Mouse (Mus musculus) MN1 (cell line): Measurements from ENCODE around the gene Gpr182.
"Not testable (repeated sequence)": the region's sequence is repeated elsewhere in the genome, so short reads cannot be mapped to it uniquely, and the experiment has no call there.

ENCODE experiments used
- DNase-seq: peaks from one replicate; pipeline ENCODE4 v3.0.0-alpha.2; 2016; ENCODE audit warnings: low spot score

Gene Gpr182

GRCm38 (mm10) chr10:127751548-127751947, at the start of gene Gpr182:
Gene Gpr182 (minus strand): TSS chr10:127751732.
- DNase-seq, result no peak

GRCm38 (mm10) chr10:127800891-127801290, 49.4 kb upstream of the Gpr182 start, which contains the start of gene Rdh16:
Gene Rdh16 (plus strand): TSS chr10:127801152.
- no peak for DNase-seq

- DNase-seq, result no peak
These were observed 47.8 kb upstream of the Gpr182 start for GRCm38 (mm10) chr10:127799295-127799694.

- not testable (repeated sequence) for DNase-seq
These were observed 33.9 kb upstream of the Gpr182 start for GRCm38 (mm10) chr10:127785411-127785810.

DNA sequence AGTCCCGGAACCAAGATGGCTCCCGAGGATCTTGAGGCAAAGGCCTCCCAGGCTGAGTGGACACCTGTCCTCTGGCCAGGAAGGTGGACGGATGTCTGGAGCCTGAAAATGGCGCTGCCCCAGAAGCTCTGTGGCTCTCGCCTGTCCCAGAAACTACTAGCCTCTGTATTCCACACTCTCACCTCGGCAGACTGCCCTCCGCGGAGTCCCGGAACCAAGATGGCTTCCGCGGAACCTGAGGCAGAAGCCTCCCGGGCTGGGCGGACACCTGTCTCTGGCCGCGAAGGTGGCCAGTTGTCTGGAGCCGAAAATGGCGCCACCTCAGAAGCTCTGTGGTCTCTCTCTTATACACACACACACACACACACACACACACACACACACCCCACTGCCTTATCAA, 30.8 kb upstream of the Gpr182 start:
- not testable (repeated sequence) for DNase-seq

DNA sequence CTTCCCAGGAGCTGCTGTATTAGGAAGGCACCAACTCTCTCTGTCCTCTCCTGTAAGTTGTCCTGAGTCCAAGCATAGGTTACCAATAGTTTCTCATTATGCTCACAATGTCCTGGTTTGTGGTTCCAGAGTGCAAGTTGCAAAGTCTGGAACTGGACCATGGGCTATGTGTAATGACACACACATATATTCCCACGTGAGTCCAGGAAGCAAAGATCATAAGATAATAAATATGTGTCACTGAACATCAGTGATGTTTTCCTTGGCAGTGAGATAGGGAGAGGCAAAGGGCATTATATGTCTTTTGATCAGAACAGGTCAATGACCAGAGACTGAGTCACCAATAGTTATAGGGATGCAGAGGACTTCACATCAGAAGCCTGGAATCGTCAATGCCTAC, 24.5 kb upstream of the Gpr182 start, which contains the start of gene Rdh9:
Gene Rdh9, plus strand, starts transcription at position 376 of the 400 bp plus-strand sequence.
- DNase-seq, result no peak

DNA sequence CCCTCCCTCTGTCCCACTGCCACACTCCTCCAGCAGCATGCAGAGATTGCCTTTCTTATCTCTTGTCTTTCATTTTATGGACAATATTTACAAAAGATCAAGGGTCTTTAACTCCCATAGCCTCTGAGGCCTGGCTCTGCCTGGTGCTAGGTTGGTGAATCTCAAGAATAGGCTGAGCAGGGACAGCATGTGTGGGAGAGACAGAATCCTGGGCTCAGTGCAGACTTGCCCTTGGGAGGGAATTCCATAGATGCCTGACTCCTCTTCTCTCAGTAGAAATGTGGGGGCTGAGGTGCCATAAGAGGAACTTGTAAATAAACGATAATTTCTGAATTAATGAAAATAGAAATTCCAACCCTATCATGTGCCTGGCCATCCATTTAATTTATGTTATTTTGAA, 15.0 kb upstream of the Gpr182 start:
- DNase-seq, result no peak

DNA sequence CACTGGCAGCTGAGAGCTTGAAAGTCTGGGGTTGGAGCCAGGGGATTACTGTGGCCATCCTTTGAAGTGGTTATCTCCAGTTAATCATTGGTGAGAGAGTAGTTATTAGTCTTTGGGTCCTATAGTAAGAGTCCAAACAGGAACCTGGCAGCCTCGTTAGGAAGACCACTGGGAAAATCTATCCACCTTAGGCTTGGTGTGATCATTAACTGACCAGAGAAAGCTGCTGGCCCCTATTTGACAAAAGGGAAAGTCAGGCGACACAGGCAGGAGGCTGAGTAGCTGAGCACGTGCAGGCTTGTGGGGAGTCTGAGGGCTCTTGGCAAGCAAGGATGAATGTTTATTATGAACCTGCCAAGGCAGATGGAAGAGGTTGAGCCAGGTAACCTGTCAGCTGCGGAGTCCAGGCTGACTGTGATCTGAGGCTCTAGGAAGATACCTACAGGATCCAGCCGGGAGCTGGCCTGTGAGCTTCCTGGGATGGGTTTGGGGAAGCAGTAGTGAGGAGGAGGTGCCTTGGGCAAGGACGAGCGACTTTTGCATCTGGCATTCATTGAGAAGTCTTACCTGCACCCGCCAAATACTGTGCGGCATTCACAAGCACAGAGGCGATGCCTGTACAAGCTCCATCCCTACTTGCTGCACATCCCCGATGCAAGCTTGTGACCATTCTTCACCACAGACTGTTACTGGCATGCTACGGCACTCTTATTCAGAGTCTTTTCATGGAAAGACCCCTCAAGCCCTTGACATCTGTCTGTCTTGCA, 12.6 kb upstream of the Gpr182 start:
- DNase-seq, result no peak

- DNase-seq, result not testable (repeated sequence)
These were observed 11.4 kb upstream of the Gpr182 start for GRCm38 (mm10) chr10:127762926-127763325.

DNA sequence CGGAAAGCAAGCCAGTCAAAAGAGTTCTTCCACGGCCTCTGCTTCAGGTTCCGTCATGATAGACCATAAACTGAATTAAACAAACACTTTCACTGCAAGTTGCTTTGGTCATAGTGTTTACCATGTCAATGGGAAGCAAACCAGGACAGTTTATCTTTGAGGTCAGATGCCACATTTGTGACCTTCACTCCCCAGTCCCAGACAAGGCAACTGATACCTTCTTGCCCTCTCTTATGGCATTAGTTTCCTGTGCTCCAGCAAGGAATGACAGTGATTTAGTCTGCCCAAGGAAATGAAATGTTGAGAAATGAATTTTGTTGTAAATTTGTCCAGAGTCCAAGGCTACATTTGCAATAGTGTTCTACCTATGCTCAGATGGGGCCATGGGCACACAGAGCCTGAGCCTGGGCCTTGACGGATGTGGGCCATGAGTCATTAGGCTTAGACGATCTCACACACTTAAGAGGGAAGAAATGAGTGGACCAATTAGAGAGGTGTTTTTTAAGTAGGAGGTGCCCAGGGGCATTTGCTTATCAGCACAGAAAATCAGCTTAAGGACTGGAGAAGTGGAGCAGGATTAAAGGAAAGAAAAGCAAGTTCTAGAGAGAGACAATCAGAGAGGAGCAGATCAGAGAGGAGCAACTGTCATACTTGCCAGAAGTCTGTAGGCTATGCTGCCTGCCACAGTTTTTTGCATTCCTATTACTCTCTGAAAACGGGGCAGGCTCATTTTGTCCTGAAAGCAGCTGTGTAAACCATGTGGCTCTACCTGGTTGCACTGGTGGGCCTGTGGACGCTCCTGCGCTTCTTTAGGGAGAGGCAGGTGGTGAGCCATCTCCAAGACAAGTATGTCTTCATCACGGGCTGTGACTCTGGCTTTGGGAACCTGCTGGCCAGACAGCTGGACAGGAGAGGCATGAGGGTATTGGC, 7.9 kb upstream of the Gpr182 start, which contains the start of the genes Rdh1 and Rdh16f1:
Gene Rdh1, plus strand, starts transcription at position 541 of the 930 bp plus-strand sequence.
Gene Rdh16f1, plus strand, starts transcription at position 607 of the 930 bp plus-strand sequence.
- DNase-seq, result no peak

DNA sequence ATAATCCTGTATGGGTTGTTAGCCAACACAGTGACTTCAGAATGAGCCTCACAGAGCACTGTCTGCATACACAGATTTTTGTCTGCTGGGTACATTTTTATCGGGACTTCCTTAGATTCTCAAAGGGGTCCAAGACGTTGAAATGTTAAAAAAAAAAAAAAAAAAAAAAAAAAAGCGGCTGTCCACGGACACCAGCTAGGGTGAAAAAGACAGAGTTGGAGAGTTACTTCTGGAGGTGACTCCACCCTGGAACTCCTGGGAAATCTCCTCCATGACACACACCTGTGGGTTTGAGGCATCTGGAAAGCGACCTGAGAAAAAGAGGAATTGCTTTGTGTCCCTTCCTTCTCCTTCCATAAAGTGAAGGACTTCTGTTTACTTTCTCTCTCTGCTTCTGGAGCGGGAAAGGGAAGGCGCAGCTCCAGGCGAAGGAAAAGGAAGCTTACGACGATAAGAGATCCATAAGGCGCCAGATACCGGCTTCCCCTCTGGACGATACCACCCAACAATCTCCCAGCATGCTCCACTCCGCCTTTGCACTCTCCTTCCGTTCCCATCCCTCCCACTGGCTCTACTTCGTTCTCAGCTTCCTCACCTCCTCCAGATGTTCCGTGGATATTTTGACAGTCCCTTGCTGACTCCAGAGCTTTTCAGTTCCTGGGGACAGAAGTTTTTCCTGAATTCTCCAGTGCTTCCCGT, 4.4 kb upstream of the Gpr182 start:
- DNase-seq, result no peak

DNA sequence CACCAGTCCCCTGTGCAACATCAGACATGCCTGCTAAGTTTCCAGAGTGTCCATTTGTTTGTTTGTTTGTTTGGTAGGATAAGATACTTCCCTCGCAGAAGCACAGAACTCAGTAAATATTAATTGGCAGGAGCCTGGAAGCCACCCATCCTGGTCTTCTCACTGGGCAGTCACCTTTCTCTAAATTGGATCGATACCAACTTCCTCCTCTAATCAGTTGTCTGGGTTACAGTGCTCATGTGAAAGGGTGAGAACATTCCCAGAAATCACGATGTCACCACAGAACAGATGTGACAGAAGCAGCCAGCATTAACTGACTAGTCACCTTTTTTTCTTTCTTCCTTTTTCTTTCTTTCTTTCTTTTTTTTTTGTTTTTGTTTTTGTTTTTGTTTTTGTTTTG, 3.7 kb upstream of the Gpr182 start:
- DNase-seq, result no peak

DNA sequence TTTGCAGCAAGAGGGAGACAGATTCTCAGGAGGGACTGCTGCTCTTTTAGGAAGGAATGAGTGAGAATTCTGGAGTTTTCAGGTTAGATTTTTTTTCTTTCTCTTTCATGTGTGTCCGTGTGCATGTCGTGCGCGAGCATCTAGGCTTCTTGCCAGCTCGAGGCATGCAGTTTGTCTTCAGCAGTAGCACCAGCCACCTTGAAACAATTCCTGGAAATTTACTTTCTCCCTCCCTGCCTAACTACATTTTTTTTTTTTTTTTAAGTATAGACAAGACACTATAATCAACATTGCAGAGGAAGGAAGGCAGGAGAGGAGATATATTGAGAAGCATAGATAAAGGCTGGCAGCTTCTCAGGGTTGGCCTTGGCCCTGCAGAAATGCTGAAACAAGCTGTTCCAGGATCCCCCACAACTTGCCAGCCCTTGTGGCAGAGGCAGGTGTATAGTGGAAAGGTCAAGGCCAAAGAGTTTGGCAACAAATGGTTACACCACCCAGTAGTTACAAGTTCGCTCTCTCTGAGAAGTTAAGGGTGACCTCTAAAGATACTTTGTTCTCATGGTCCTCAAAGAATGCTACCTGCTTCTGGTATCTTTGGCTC, 3.1 kb upstream of the Gpr182 start:
- no peak for DNase-seq

DNA sequence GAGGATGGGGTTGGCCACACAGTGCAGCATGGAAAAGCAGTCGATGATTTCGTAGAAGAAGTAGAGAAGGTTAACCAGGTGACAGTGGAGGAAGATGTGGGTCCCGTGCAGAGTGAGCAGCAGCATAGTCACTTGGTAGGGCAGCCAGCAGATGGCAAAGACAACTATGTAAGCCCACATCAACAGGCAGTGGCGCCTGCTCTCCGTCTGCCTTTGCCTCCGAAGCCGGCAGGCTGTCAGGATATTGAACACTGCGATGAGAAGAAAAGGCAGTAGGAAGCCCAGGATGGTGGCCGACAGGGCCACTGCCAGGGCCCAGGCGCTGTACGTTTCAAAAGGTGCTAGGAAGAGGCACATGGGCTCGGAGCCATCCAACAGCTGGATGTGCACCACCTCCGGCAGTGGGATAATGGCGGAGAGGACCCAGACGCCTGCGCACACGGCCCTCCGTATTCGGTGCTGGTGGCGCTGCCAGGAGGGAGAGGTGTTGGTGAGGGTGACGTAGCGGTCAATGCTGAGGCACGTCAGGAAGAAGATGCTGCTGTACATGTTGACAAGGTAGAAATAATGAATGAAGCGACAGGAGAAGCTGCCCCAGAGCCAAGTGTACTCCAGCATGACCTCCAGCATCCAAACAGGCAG, 1.3 kb downstream of the Gpr182 start:
- no peak for DNase-seq

DNA sequence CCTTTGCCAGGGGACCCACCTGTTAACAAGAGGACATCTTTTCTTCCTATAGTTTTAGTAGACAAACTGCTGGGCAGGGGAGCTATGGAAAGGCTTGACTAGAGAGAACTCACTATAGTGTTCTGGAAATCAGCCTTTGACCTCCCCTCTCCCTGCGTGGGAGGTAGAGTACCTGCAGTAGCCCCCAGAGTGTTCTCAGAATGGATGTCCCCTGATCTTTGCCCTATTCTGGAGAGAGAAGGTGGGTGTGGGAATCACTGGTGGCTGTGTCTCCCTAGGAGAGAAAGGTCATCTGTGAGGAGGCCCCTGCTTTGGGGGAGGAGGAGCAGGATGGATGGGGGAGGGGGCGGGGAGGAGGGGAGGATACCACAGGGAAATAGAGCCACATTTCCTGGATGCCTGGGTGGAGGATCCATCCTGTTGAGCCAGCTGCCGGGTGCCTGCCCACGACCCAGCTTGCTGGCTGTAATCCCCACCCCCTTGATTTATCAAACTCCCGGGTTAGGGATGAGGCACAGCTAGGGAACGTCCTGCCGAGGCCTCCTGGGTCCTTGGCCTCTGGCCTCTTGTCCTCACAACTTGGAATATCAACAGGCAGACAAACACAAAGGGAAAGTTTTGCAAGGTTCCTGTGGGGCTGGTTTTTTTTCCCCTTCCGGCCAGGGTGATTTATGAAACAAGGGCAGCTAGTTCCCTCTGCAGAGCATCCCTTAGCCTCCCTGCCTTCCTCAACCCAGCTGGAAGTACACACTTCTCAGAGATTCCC, 2.5 kb downstream of the Gpr182 start:
- no peak for DNase-seq

GRCm38 (mm10) chr10:127747254-127747653, 4.3 kb downstream of the Gpr182 start:
- no peak for DNase-seq

DNA sequence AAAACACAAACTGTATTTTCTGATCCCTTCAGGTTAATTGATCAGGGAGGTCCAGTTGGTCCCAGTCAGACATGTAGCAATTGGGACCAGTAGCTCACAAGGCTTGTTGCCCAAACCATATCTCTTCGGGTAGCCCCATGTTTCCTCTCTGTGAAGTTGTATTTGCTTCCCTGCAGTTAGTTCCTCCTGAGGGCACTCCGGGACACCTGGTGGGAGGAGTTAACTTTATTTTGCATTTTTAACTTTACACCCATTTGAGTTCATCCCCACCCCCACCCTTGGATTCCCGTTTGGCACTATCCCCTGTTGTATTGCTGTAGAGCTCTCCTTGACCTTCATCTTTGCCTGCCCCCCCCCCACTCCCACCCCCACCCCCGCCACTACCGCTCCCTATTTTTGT, 5.6 kb downstream of the Gpr182 start:
- DNase-seq, result no peak

- no peak for DNase-seq
These were observed 6.9 kb downstream of the Gpr182 start for GRCm38 (mm10) chr10:127744661-127745060.

DNA sequence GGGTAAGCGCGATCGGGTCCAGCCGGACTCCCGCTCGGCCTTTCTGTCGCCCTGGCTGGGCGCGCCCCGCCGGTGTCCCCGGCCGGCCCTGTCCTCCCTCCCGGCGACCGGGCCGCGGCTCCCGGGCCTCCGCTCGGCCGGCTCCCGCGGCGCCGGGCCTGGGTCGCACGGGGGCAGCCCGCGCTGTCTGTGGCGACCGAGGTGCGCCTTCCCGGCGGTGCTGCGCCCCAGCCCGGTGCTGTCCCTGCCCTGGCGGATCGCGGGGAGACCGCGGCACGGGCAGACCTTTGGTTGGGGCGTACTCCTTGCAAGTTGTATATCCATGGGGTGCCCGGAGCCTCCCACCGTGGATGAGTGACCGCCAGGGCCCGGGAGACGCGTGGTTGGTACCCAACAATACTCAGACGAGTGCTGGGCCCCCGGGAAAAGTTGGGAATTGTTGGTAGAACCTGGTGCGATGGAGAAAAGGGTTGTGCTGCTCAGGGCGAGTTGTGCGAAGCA, 11.8 kb downstream of the Gpr182 start:
- DNase-seq, result peak; percentile 20

GRCm38 (mm10) chr10:127739083-127739660, 12.4 kb downstream of the Gpr182 start, which contains the start of gene Zbtb39:
Gene Zbtb39 (plus strand): TSS chr10:127739538.
- DNase-seq, result peak; percentile 79
